Mouse (Mus musculus): ENCODE measurements around the gene Sis.

The Sis gene

DNA sequence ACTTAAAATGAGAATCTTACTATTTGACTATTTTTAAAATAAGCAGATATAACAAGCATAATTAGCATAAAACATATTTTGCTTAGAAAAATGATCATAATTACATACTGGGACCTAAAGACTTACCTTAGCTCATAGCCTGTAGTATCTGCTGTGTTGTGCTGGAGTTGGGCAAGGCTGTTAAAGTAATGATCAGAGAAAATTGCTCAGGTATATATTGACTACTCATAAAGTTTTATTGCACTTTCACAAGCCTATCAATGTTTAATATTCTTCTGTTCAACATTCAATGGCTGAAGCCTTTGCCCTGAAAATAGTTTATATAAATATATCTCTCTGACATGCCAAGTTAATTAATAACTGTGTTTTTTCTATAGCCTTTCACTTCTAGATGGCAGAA lies at the start of gene Sis:
Sis (minus strand) TSS at position 189 of the 400 bp plus-strand sequence.
- DNase-seq: no peak

DNA sequence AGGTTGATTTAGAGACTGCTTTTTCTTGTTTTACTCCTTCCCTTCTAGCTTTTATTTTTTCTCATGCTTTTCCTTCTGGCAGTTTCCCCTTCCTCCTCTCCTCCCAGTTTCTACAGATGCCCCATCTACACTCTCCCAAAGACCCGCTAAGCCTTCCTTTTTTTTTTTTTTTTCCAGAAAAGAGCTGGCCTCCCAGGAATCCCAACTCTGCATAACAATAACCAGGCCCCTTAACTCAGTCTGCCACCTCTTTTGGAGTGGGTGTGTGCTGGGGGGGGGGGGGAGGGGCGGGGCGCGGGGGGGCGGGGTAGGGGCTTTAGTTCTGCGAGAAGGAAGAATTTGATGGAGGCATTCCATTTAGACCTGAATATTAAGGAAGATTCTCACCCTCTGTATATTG lies 38.4 kb upstream of the Sis start:
- no peak for DNase-seq

DNA sequence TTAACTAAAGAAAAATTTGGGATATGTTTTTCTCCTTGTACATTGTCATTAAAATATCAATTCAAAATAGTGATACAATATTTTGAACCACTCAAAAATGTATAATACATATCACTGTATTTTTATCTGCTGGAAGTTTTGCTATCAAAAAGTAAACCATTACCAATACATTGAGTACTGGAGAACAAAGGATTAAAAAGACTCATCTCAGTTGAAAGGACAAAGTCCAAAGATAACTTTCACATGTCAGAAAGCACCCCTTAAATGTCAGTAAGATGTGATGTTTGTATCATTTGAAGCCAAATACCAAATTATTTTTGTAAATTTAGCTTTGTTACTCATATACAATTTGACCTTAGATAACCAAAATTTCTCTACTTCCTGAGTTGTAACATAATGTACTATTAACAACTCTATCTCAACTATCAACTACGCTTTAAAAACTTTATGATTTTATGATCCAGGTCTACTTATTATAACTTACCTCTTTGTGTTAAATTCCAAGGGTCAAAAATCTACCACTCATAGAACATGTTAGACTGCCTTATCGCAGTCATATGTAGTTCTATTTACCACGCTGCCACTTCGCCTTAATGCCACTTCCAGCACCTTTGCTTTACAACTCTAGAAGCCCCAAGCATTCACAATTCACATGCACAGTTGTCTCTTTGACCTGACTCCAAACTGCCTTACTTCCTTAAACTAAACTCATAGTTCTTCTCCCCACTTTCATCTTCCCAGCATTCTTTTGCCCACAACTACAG lies 35.5 kb upstream of the Sis start:
- DNase-seq: no peak

DNA sequence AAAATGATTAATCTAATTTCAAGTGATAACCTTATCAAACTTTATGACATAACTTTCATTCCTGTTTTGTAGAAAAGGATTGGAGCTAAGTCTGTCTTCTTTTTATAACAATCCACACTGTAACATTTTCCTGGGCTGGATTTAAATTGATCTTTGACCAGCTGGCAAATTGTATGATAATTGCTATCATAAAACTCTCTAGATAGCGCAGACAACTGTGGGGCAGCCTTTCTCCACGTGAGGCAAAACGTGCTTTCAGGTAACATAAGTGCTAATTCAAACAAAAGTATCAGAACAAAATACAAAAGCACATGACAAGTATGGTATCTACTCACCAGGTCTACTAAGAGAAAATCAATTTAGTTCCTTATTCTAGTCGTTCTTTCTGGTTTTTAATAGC lies 29.9 kb upstream of the Sis start:
- DNase-seq: no peak

DNA sequence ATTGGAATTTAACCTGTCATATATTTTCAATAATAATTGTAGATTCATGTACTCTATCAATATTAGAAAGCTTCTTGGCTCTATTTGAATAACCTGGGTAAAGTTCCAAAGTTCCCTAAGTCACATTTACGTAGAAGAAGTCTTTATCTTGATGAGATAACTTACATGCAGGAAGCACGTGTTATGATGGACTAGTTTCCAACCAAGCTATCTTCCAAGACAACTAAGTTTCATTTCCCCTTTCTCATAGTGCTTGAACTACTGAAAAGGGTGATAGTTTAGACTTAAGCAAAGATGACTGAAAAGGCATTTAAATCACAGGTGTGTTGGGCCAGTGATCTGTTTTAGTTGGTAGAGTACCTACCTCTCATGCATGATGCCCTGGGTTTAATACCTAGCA lies 23.3 kb upstream of the Sis start:
- no peak for DNase-seq

DNA sequence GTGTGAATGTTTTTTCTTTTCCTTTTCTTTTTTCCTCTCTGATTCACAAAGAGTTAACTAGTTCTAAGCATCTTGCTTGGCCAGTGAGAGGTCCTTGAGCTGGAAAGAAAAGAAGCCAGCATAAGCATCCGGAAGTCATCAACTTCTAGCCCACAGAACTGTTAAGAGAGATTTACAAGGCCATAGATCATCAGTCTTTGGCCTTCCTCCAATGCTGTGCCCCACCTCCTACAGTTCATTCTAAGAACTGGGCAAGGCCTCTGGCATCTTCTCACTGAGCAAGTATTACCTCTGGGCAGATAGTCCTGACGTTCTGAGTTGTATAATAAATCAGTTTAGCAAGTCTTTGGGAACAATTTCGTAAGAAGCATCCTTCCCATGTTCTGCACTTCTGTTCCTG lies 8.9 kb upstream of the Sis start:
- DNase-seq: no peak

DNA sequence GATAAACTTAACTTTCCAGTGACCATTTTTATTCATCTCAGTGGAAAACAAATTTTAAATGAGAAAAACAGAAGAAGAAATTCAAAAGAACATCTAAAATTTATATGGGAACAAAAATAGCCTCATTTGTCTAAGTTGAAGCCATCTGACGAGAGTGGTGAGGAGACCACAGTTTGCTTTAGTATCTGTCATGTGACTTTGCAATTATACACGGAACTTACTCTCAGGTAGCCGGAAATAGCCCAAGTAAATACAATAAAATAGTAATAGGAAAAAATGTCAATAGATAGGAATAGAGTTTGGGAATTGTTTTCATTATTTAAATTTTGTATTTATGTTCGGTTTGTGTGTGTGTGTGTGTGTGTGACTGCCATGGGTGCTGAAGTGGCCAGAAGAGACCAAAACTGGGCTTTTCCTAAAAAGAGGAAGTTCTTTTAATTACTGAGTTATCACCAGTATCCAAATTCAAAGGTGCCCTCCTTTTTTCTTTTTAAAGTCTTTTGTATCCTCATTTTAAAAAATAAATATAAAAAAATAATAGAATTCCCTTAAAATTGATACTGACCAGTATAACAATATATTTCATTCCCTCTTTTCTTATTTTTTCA lies 48.6 kb downstream of the Sis start:
- no peak for DNase-seq

DNA sequence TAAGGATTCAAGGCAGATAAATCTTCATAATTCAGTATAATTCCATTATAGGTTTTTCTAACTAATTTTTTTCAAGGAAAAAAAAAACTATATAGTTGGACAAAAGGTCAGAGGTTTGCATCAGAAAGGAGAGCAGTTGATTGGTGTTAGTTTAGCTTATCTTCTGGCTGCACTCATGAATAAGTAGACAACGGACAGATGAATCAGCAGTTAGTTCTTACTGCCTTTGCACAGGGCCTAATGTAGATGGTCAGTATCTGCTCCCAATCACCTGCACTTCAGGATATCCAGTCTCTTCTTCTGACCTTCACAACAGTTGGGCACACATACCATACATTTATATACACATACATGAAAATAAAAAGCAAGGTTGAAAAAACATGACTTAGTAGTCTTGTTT lies 85.2 kb downstream of the Sis start:
- DNase-seq: no peak

DNA sequence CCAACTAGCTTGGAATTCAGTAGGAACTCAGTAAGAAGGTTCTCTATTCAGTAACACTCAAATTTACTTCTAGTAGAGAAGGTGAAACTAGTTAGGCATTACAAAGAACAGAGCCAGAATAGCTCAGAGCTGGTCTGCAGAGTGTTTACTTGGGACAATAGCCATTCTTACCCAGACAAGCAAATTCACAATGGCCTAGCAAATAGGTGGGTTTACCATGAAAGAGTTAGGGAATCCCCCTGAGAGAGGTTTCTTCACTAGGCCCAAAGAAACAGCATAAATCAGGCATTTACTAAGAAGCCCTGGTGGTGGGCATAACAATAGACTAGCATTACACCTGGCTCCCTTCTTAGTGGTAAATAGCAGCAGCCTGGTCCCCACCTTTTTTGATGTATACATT lies 99.5 kb downstream of the Sis start:
- DNase-seq: no peak

DNA sequence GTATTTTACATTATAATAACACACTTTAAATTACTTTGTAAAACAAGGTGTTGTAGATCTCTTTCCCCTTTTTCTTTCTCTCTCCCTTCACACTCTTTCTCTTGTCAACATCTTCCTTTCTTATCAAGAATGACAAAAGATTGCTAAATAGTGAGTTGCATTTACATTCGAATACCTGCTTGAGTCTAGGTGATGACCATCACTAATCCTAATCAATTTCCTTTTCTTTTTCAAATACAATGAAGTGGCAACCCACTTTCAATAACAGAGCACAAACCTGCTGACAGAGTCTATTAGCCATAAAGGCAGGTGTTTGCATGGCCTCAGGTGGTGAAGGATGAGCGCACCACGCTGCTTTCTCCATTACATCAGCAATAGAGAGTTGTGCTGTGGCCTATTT lies 108.9 kb downstream of the Sis start:
- no peak for DNase-seq

DNA sequence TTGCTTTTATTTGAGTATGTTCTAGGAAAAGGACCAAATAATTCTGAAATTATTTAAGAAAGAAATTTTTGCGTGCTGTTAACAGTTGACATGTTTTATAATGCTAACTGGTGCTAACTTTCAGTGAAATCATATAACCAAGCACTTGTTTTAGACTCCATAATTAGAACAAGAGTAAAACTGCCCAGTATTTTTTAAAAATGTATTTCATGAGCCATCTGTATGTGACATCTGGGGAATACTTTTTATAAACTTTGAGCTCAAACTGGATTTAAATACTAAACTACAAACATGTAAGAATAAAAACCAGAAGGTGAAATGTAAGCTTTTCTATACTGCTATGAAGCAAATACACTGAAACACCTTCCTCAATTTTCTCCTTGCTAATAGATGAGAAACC lies 112.3 kb downstream of the Sis start:
- DNase-seq: no peak

DNA sequence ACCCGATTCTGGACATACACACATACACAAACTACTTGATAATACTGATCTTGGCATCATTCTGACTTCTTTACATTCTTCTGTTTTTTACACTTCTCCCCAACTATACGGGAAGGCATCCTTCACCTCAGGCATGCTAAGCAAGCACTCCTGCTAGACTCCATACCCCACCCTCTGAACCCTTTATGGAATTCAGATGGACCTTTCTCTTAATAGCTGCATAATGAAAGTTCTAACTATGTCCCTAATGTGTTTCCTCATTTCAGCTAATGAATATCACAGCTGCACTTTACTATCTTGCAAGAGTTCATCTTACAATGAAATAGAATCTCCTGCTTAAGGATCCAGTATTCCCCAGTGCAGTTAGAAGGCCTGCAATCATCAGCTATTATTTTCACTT lies 127.0 kb downstream of the Sis start:
- DNase-seq: no peak
